Mouse (Mus musculus): ENCODE data around the gene Gatad2b. TPM values are rescaled to one million over a fixed set of nuclear protein-coding genes. Genes with fewer than 3 reads are reported as not detected.
A peak's percentile ranks its signal among the peaks of the same experiment; 100 is the strongest.

The Gatad2b gene
- polyA plus RNA-seq, 1 experiment: 70.0 TPM

DNA sequence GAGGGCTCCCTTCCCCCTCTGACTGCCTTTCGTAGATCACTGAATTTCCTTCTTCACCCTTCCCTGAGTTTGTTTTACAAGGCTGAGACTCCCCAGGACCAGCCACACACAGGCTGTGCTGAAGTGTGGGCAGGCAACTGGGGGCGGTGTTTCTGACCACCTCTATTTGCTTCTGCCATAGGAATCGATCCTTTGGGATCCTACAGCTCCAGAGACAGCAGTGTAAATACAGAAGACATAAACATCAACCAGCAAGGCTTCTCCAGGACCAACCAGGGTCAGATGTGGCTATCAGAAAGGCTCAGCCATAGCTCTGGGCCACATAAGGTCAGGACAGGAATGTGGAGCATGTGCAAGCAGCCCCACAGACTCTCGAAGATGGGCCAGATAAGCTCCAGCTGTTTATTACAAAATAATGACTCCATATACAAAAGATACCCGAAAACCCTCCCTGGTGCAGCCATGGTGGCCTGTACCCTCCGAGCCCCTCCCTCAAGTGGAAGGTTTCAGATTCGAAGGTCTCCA, 91.9 kb downstream of the Gatad2b start:
- Histone ChIP-seq H3K27ac (ENCODE audit: insufficient read depth, low read length) (no peak overlapping the region), H3K4me3 (ENCODE audit: insufficient read depth, low read length) (no peak overlapping the region), H3K4me1 (ENCODE audit: control insufficient read depth, insufficient read depth, low read length) (0 out of 2 replicates have a peak, but pooled peaks cover under 1% of the 10 kb centered on the region)
- no peak for TF ChIP-seq POLR2A (IDR thresholded peaks at IDR 0.05; ENCODE audit: low read depth, low read length)
- no peak for TF ChIP-seq CTCF (IDR thresholded peaks at IDR 0.05; ENCODE audit: borderline replicate concordance, insufficient read depth, low read length)

GRCm38 (mm10) chr3:90386817-90387216, 93.8 kb downstream of the Gatad2b start:
- no peak overlapping the region for H3K27ac ChIP-seq (ENCODE audit: insufficient read depth, low read length)
- no peak overlapping the region for H3K4me3 ChIP-seq (ENCODE audit: insufficient read depth, low read length)
- H3K4me1 ChIP-seq (ENCODE audit: control insufficient read depth, insufficient read depth, low read length): peaks cover 8% of the 10 kb centered on the region
- TF ChIP-seq POLR2A (IDR thresholded peaks at IDR 0.05; ENCODE audit: low read depth, low read length) (no peak), CTCF (IDR thresholded peaks at IDR 0.05; ENCODE audit: borderline replicate concordance, insufficient read depth, low read length) (no peak)

GRCm38 (mm10) chr3:90387483-90387882, 94.5 kb downstream of the Gatad2b start:
- TF ChIP-seq POLR2A (IDR thresholded peaks at IDR 0.05; ENCODE audit: low read depth, low read length): no peak
- peaks cover 8% of the 10 kb centered on the region for H3K4me1 ChIP-seq (ENCODE audit: control insufficient read depth, insufficient read depth, low read length)
- H3K27ac ChIP-seq (ENCODE audit: insufficient read depth, low read length): no peak overlapping the region
- no peak overlapping the region for H3K4me3 ChIP-seq (ENCODE audit: insufficient read depth, low read length)

- Histone ChIP-seq H3K27ac (ENCODE audit: insufficient read depth, low read length) (no peak overlapping the region), H3K4me3 (ENCODE audit: insufficient read depth, low read length) (peak overlapping the region; percentile 38; the same call in 1 of the 2 replicates), H3K4me1 (ENCODE audit: control insufficient read depth, insufficient read depth, low read length) (peaks cover 8% of the 10 kb centered on the region)
- TF ChIP-seq CTCF (IDR thresholded peaks at IDR 0.05; ENCODE audit: borderline replicate concordance, insufficient read depth, low read length) (no peak), POLR2A (IDR thresholded peaks at IDR 0.05; ENCODE audit: low read depth, low read length) (no peak)
Observed at GRCm38 (mm10) chr3:90388192-90388591, 95.2 kb downstream of the Gatad2b start.

DNA sequence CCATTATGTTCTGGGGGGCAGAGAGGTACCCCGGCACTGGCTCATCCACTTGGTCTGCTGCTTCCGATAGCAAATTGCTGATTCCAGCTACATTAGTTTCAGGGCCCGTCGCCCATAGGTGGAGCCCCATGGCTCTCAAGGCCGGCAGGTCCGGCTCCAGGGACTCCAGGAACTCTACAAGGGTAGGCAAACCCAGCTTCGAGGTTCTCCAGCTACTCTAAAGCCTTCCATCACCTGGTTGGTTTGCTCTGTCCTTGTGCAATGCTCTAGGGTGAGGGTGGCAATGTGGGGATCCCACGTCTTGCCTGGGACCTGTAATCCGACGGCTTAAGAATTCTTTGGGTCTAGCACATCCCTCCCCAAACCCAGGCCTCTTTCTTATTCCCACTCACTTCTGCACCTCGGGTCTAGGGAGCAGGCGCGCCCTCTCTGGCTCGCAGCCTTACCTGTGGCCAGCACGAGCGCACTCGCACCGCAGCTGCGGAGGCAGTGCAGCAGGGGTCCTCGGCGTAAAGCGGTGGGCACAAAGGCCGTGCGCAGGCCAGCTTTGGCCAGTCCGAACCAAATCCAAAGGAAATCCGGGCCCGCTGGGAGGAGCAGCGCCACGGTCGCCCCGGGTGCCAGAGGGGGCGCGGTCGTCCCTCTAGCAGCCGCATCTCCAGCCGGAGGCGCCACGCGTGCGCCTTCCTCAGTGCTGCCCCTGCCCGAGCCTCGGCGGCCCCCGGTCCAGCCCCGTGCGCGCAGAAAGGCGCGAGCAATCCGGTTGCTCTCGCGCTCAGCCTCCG, 95.9 kb downstream of the Gatad2b start:
- Histone ChIP-seq H3K4me3 (ENCODE audit: insufficient read depth, low read length) (peak overlapping the region; percentile 38), H3K27ac (ENCODE audit: insufficient read depth, low read length) (no peak overlapping the region; the same call in 1 of the 2 replicates), H3K4me1 (ENCODE audit: control insufficient read depth, insufficient read depth, low read length) (peaks cover 8% of the 10 kb centered on the region)
- TF ChIP-seq CTCF (IDR thresholded peaks at IDR 0.05; ENCODE audit: borderline replicate concordance, insufficient read depth, low read length) (no peak), POLR2A (IDR thresholded peaks at IDR 0.05; ENCODE audit: low read depth, low read length) (peak; percentile 35; the same call in 1 of the 2 replicates)

DNA sequence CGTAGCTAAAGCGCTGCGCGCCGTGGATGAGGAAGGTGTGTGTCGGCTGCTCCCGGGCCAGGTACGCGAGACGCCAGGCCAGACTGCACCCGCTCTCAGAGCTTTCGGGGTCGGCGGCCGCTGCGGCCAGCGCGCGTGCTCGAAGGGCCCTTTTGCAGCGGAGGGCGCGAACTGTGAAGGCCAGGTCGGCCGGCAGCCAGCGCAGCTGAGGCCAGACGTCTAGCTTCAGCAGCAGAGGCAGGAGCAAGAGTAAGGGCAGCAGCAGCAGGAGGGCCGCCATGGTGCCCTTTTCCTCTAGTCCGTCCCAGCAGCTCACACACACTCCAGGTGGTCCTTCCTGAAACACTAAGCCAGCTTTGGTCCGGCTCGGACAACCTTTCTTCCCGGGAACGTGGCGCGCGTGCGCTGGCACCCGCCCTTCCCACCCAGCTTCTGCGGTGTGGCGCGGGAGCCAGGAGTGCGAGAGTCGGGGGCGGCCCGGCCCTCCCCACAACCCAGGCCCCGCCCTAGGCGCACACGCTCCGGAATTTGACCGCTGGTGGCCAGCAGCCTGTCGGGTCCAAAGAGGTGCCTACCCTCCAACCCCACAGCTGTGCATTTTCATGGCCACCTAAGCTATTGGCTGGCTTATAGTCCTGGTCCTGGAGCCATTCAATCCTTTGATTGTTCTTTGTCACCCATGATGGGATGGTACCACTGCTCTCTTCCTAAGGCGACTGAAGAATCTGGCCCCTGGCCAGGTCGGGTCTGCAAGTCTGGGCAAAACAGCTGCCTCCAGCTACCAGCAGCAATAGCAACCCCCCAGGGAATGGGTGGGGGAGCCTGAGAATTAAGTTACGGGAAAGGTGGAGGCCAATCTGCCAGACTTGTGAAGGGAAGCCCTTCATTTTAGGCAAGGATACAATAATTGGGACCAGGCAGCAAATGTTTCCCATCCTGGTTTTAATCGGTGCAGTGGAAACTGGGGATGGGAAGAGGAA, 96.8 kb downstream of the Gatad2b start, which contains the start of gene Slc27a3:
Slc27a3 (minus strand) TSS at position 428 of the 980 bp plus-strand sequence.
- TF ChIP-seq POLR2A (IDR thresholded peaks at IDR 0.05; ENCODE audit: low read depth, low read length) (peak; percentile 62), CTCF (IDR thresholded peaks at IDR 0.05; ENCODE audit: borderline replicate concordance, insufficient read depth, low read length) (no peak)
- Histone ChIP-seq H3K4me3 (ENCODE audit: insufficient read depth, low read length) (peak within 1 kb of the TSS; percentile 38), H3K4me1 (ENCODE audit: control insufficient read depth, insufficient read depth, low read length) (peaks cover 8% of the 10 kb centered on the region)

GRCm38 (mm10) chr3:90391004-90391403, 98.0 kb downstream of the Gatad2b start:
- peak overlapping the region; percentile 63 for H3K27ac ChIP-seq (ENCODE audit: insufficient read depth, low read length)
- H3K4me3 ChIP-seq (ENCODE audit: insufficient read depth, low read length): no peak overlapping the region
- H3K4me1 ChIP-seq (ENCODE audit: control insufficient read depth, insufficient read depth, low read length): peaks cover 8% of the 10 kb centered on the region
- TF ChIP-seq POLR2A (IDR thresholded peaks at IDR 0.05; ENCODE audit: low read depth, low read length) (no peak), CTCF (IDR thresholded peaks at IDR 0.05; ENCODE audit: borderline replicate concordance, insufficient read depth, low read length) (no peak)

More for the DNA sequence above, 96.8 kb downstream of the Gatad2b start, which contains the start of gene Slc27a3:
- H3K27ac ChIP-seq (ENCODE audit: insufficient read depth, low read length): peak within 1 kb of the TSS; percentile 63

DNA sequence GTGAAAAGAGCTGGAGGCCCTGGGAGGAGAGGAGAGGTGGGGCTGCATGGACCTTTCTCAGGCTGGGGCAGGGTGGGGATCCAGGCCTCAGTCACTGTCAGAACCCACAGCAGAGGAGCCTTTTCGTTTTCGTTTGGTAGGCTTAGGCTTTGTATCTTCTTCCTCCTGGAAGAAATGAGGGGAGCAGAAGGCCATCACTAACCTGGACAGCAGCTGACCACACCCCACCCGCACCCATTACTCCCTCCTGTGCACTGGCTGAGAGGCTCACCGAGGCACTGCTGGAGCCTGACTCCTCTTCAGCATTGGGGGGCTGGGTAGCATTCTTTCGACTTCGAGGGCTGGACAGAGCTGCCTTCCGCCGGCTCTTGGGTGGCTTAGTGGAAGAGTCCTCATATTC, 99.0 kb downstream of the Gatad2b start:
- Histone ChIP-seq H3K27ac (ENCODE audit: insufficient read depth, low read length) (no peak overlapping the region), H3K4me1 (ENCODE audit: control insufficient read depth, insufficient read depth, low read length) (peaks cover 8% of the 10 kb centered on the region), H3K4me3 (ENCODE audit: insufficient read depth, low read length) (no peak overlapping the region)
- TF ChIP-seq POLR2A (IDR thresholded peaks at IDR 0.05; ENCODE audit: low read depth, low read length) (no peak), CTCF (IDR thresholded peaks at IDR 0.05; ENCODE audit: borderline replicate concordance, insufficient read depth, low read length) (no peak)

DNA sequence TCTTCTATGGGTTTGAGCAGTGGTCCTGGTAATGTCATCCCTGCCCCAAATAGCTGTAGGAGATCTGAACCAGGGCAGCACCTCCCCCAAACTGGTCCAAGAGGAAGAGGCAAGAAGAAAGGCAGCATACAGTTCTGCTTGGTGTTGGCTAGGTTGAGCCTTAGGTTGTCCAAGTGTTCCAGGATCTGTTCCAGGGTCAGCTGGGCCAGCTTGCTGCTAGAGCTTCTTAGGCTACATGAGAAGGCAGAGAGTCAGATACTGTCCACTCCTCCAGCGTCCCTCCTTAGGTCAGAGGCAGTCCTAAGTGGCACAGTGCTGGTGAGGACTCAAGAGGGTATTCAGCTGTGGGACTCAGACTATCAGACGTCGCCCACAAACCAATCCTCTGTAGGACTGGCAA, 99.7 kb downstream of the Gatad2b start:
- no peak for TF ChIP-seq CTCF (IDR thresholded peaks at IDR 0.05; ENCODE audit: borderline replicate concordance, insufficient read depth, low read length)
- no peak for TF ChIP-seq POLR2A (IDR thresholded peaks at IDR 0.05; ENCODE audit: low read depth, low read length)
- H3K27ac ChIP-seq (ENCODE audit: insufficient read depth, low read length): no peak overlapping the region
- H3K4me1 ChIP-seq (ENCODE audit: control insufficient read depth, insufficient read depth, low read length): peaks cover 8% of the 10 kb centered on the region
- no peak overlapping the region for H3K4me3 ChIP-seq (ENCODE audit: insufficient read depth, low read length)
